Mouse (Mus musculus) urinary bladder, postnatal 36 days (tissue): ENCODE data around the gene Dok1.
A peak's percentile ranks its signal among the peaks of the same experiment; 100 is the strongest.

Experiments used
- DNase-seq, 2 experiments: peaks; one replicate each; pipeline ENCODE4 v3.0.0; 2022; ENCODE audit warnings: low spot score in 2 of 2, mixed read lengths in 1 of 2

Gene Dok1

DNA sequence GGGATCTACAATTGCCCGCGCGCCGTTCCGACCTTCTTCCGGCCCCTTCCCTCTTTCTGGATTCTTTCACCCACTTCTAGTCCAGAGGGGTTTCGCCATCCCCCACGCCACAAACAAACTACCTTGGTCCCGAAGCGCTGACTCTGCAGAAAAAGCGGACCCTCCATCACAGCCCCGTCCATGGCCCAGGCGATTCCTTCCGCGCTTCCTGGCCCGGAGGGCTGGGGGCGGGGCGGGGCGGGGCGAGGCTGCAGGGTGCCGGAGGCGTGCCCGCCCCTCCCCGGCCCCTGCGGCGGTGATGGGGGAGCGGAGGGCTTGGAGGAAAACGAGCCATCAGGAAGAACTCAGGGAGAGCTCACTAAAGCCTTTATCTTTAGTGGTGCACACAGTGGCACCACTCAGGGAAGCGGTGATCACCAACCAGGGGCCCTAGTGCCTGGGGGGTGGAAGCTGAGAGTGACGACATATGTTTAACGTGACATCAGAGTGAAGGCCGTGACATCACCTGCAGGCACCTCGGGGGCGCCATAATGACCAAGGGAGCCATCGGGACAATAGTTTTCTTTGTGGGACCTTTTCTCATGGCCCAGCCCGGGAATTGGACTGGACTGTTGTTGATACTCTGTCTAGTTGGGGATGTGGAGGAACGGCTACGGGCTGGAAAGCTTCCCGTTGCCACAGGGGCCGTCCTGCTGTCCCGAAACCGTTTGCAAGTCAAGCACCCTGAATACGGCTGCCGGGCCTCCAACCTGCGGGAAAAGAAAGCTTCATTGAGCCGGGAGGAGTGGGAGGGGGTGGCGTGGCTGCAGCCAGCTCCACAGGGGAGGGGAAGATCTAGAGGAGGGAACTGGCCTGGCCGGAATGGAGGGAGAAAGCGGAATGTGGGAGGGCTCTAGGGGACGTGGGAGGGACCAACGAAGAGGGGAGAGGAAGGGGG, at the start of gene Dok1, which contains the start of gene Loxl3:
Gene Dok1 (minus strand): TSS at position 223 of the 937 bp plus-strand sequence.
Gene Loxl3 (plus strand): TSS at position 925 of the 937 bp plus-strand sequence.
- peak; percentile 71 to 72 for DNase-seq

GRCm38 (mm10) chr6:83080210-83080609, 46.9 kb upstream of the Dok1 start:
- DNase-seq = no peak

- peak; percentile 99 for DNase-seq
These were observed 45.1 kb upstream of the Dok1 start for GRCm38 (mm10) chr6:83078324-83078858.

DNA sequence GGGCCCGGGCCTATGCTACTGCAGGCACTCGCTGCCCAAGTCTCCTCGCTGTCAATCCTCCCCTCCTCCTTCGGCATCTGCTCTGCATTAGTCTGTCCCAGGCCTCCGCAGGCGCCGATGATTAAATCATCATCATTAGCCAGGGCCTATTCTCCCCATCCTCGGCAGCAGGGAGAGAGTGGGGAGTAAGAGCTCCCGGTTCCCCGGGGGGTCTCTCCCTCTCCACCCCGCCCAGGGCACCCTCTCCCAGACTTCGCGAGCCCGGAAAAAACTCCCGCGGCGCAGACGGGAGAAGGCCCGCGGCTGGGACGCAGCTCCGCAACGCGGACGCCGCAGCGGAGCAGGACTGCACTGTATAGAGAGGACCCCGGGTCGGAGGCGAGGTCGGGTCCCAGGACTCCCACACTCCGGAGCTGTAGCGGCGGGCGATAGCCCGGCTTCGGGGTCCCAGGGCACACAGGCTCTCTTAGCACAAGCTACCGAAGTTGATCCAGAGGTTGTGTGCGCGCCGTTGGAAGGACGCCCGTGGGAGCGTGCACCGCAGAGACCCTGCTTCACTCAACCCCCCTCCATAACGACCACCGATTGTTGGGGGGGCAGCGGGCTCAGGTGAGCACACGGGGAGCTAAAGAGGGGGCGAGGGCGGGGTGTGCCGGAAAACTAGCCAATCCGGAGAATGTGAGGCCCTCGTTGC, 44.5 kb upstream of the Dok1 start, which contains the start of gene Pcgf1:
Gene Pcgf1 (plus strand): TSS at position 240 of the 694 bp plus-strand sequence.
- peak; percentile 20 to 39 for DNase-seq

GRCm38 (mm10) chr6:83074979-83075378, 41.7 kb upstream of the Dok1 start:
- DNase-seq = no peak

- no peak for DNase-seq
These were observed 37.9 kb upstream of the Dok1 start for GRCm38 (mm10) chr6:83071220-83071619.

DNA sequence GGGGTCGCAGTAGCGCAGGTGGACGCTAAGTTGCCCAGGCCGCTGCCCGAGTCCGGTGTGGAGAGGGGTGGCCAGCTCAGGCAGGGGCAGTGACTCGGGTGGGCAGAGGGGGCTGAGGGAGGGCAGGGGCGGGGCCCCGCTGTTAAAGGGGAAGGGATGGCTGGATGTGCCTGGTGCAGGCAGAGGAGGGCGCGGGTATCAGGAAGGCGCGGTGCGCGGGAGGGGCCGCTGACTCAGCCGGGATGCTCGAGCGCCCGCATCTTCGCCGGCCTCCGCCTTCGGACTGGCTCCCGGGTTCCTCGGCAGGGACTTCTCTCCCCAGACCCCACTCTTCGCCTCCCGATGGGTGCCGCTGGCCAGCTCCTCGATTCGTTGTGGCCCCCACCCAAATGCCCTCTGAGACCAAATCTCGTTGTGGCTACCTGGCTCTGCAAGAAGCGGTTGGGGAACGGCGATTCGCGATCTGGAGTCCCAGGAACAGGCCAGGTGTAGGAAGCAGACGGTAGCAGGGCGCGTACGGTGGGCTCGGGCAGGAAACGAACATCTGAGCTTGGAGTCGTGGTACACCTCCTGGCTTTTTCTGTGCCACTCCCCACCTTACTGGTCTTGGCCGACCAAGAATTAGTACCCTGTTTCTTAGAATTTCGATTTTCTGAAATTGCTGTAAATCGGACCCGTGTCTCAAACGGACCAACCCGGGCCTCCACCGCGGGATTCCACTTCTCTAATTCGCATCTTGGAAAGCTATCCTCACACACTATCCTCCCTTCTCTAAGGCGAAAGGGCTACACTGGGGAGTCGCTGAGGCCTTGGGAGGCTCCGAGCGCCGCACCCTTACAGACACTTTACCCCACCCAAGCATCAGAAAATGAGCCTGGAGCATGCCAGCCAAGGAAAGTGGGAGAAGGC, 37.3 kb upstream of the Dok1 start:
- DNase-seq = peak in 1 of 2 experiments; percentile 28

DNA sequence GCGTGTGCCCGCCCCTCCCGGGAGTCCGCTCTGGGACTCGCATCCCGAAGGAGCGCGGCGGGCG, 36.8 kb upstream of the Dok1 start, which contains the start of gene Tlx2:
Gene Tlx2 (minus strand): TSS at position 47 of the 64 bp plus-strand sequence.
- no peak for DNase-seq

GRCm38 (mm10) chr6:83069488-83070246, 36.4 kb upstream of the Dok1 start:
- DNase-seq = no peak

DNA sequence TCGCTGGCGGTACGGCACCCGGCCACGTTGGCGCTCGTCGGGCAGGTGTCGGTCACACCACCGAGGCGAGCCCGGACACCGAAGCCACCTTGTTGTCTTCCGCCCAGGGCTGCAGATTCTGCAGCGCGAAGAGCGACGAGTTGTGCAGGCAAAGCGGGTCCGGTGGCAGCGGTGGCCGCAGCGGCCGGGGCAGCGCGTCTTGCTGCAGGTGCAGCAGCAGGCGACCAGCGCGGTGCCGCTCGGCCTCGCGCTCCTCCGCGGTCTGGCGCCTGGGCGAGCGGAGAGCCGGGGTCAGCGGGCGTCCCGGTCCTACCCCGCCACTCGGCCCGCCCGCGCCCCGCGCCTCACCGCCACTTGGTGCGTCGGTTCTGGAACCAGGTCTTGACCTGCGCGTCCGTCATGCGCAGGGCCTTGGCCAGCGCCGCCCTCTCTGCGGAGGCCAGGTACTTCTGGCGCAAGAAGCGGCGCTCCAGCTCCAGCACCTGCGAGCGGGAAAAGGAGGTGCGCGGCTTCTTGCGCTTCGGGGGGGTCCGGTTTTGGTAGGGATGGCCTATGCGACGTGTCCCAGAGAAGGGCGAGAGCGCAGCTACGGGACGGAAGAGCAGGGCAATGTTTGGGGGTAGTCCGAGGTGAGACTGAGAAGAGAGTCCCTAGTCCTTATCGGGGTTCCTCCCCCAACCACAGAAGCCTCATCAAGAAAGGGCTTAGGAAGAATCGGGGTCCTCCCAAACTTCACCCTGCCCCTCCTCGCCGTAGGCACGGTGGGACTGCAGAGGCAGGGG, 35.6 kb upstream of the Dok1 start:
- no peak for DNase-seq

GRCm38 (mm10) chr6:83068221-83068620, 35.0 kb upstream of the Dok1 start:
- no peak for DNase-seq

DNA sequence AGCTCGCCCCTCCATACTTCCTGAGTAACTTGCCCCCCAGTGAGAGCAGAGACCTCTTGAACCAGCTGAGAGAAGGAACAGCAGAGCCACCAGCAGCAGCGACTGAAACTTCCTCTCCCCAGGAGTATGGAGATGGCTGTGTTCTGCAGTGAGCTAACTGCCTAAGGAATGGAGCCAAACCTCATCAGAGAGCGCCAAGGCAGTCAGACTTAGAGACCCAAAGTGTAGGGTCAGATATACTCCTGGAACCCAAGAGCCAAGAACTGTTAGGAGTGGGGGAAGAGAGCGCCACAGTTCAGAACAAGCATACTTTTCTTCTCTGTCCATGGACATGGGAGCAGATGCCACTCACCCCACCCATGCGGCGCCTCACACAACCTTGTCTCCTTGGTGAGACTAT, 33.2 kb upstream of the Dok1 start:
- DNase-seq = no peak

DNA sequence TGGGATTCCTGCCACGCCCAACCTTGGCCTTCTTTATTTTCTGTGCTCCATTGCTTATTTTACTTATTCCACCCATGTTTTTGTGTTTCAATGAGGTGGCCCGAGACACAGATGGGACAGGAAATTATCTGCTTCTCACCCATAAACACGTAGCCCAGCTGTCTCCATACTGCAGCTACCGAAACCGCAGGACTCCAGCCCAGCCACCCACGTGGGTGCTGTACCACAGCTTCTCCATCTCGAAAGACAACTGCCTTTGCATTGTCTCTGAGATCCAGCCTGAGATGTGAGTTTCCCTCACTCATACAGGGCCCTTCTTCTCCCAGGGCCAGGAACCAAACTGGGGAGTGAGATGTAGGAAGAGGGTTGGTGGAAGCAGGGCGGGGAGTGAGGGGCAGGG, 32.7 kb upstream of the Dok1 start:
- no peak for DNase-seq

DNA sequence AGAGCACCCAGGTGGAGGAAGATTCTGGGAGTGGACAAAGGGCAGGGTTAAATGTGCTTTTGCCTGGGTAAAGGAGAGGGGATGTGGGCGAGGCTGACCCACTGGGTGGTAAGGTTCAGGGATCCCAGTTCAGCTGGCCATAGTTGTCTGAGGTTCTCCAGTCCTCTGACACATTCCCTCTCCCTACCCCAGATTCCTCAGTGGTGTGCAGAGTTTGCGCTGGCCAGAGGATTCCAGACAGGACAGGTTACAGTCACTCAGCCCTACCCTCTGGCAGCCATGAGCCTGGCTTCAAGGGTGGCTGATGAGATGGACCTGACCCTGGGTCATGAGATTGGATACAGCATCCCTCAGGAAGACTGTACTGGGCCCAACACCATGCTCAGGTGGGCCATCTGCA, 25.5 kb upstream of the Dok1 start:
- DNase-seq = no peak

DNA sequence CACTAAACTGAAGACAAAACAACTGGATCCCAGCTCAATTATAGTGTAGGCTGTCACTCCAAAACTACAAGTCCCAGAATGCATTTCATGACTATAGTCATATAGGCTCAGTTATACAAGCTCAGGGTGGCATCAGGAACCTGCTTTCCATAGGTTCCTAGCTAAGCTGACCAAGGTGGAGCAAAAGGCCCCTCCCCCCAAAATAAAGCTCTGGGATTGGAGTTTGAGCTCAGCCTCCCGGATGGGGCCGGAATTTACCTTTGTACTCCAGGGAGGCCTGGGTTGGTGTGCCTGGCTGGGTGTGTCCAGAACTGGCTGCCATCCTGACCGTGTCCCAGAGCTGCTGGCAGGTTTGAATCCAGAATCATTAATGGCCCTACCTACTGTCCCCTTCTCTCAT, 24.5 kb upstream of the Dok1 start, which contains the start of gene Dqx1:
Gene Dqx1 (plus strand): TSS at position 55 of the 400 bp plus-strand sequence.
- DNase-seq = peak in 1 of 2 experiments; percentile 36

DNA sequence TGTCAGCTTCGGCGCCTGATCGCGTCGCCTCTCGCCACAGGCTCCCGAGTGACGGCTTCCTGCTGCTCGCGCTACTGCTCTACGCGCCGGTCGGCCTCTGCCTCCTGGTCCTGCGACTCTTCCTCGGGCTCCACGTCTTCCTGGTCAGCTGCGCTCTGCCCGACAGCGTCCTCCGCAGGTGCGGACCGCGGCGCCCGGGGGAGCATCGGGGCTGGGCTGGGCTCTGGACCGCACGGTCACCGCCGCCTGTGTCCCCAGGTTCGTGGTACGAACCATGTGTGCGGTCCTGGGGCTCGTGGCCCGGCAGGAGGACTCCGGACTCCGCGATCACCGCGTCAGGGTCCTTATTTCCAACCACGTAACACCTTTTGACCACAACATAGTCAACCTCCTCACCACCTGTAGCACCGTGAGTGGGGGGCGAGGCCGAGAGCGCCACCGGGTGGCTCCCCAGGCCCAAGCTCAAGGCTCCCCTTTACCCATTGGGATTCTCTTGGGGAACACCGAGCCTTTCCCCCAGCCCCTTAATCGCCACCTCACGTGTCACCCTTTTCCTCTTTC, 21.7 kb upstream of the Dok1 start, which contains the start of gene Htra2:
Gene Htra2 (minus strand): TSS at position 403 of the 561 bp plus-strand sequence.
- no peak for DNase-seq

DNA sequence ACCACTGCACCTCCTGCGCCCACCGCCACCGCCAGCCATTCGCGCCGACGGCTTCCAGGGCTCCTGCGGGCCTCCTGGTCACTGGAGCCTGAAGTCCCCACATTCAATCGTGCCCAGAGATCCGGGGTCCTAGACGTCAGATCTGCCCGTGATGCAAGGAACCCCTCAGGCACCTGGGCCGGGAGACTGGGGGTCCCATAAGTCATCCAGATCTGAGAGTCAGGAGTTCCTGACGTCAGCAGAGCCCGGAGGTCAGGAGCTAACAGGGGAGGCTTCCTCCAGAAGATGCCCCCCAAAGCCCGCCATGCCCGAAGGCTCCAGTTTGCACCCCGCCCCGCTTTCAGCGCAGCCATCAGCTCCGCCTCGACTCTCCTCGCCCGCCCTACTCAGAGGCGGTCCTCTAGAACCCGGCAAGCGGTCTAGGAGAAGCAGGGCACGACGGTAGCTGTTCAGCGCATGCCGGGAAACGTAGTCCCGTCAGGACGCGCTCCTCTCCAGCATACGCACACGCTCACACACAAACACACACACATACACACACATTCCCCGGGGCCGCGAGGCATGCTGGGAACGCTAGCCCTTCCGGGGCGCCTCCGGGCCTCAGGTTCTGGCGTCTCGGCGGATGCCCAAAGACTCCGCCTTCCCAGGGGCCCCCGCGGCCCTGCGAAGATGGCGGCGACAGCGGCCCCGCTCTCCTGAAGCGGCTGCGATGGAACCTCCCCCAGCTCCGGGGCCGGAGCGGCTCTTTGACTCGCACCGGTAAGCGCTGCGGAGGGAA, 21.0 kb upstream of the Dok1 start, which contains the start of gene Aup1:
Gene Aup1 (plus strand): TSS at position 448 of the 778 bp plus-strand sequence.
- DNase-seq = peak; percentile 96 to 97

DNA sequence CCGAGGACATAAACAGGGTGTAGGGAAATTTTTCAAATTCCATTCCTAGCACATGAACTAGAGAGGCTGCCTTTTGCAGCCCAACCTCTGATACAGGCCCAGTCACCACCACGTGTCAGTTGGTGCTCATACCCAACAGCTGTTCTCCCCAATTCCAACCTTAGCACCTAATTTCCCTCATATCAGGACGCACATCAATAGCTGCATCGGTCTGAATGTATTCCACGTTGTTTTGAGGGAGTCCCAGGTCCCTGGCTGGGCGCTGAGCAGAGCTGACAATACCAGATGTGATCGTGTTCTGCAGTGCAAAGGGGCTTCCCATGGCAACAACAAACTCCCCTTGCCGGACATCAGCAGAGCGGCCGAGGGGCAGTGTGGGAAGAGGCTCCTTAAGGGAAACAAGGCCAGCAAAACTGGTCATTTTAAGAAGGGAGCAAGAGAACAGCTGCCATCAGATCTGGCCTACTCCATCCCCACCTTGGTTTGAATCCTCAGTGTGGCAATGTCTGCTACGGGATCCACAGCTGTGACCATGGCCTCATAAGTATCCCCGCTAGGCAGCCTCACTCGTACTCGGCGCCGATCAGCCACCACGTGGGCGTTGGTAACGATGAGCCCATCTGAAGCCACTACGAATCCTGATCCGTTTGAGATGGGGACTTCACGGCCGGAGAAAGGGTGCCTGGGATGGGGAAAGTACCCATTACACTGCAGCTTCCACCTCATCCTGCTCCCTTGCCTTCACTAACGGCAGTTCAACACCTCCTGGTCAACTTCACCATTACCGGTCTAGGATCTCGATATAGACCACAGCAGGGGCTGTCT, 20.1 kb upstream of the Dok1 start:
- DNase-seq = peak in 1 of 2 experiments; percentile 26
